Mouse (Mus musculus) heart, postnatal 0 days (tissue): ENCODE measurements around the gene Nfib. TPM values are rescaled to one million over a fixed set of nuclear protein-coding genes. Genes with fewer than 3 reads are reported as not detected.

ENCODE experiments used
- ATAC-seq: fragments of 200-750 bp; cut with Nextera tagmentation; 2 replicates; pipeline ENCODE4 v1.8.0; 2017; ENCODE audit warnings: low read depth, moderate number of reproducible peaks, moderate library complexity; ENCODE audit not compliant: insufficient read depth
- DNase-seq: peaks from one replicate; pipeline ENCODE4 v3.0.0-alpha.2; 2016; ENCODE audit warnings: low spot score
- H3K27ac ChIP-seq: fragments of 300-500 bp; sonication (generic); 2 replicates; pipeline ENCODE4 v1.5.1; 2014; ENCODE audit warnings: low read depth, mild to moderate bottlenecking
- H3K27me3 ChIP-seq: fragments of 300-500 bp; sonication (generic); 2 replicates; pipeline ENCODE4 v1.6.1; 2014; ENCODE audit warnings: low read length, mixed read lengths; ENCODE audit not compliant: control insufficient read depth, insufficient read depth
- H3K36me3 ChIP-seq: fragments of 300-500 bp; sonication (generic); replicated peaks from 2 replicates; pipeline ENCODE4 v1.6.1; 2014; ENCODE audit warnings: low read length, mixed read lengths; ENCODE audit not compliant: control insufficient read depth, insufficient read depth
- H3K4me1 ChIP-seq: fragments of 300-500 bp; sonication (generic); 2 replicates; pipeline ENCODE4 v1.6.1; 2014; ENCODE audit warnings: antibody characterized with exemption; ENCODE audit not compliant: control insufficient read depth, insufficient read depth
- H3K4me2 ChIP-seq: fragments of 300-500 bp; sonication (generic); 2 replicates; pipeline ENCODE4 v1.6.1; 2014; ENCODE audit warnings: low read depth, mild to moderate bottlenecking, low read length, moderate library complexity
- H3K4me3 ChIP-seq: fragments of 300-500 bp; sonication (generic); 2 replicates; pipeline ENCODE4 v1.5.1; 2014; ENCODE audit warnings: low read depth, low read length
- H3K9ac ChIP-seq: fragments of 300-500 bp; sonication (generic); replicated peaks from 2 replicates; pipeline ENCODE4 v1.6.1; 2014; ENCODE audit warnings: low read depth, low read length, mixed read lengths
- H3K9me3 ChIP-seq: fragments of 300-500 bp; sonication (generic); replicated peaks from 2 replicates; pipeline ENCODE4 v1.6.1; 2016; ENCODE audit warnings: low read length; ENCODE audit not compliant: control insufficient read depth
- CTCF ChIP-seq: IDR thresholded peaks from 2 replicates; pipeline ENCODE4 v1.5.1; 2016; ENCODE audit warnings: antibody characterized with exemption, control low read depth, low read depth
- EP300 ChIP-seq: IDR thresholded peaks from 2 replicates; pipeline ENCODE4 v1.6.1; 2016; ENCODE audit warnings: antibody characterized with exemption, low read depth
- WGBS: fragments of 180-500 bp; shearing (Covaris S2); extraction: QIAGEN DNeasy Blood & Tissue Kit; methylation state at CpG from one replicate; pipeline ENCODE4 v1.1.7; 2014; 5-methylcytosine and 5-hydroxymethylcytosine counted together
- polyA plus RNA-seq: library from polyadenylated mRNA; unstranded; fragments of >200 nt; fragmentation: Nextera tagmentation; extraction: Ambion mirVana; gene quantifications from 2 replicates; pipeline ENCODE4 v1.2.1, GENCODE M21; 2015
- total RNA-seq: library from RNA; depleted of rRNA; stranded (reverse); fragments of >200 nt; gene quantifications from 2 replicates; pipeline ENCODE4 v1.2.3, GENCODE M21; 2014; ENCODE audit warnings: low replicate concordance

Gene Nfib
- total and polyA plus RNA-seq, 2 experiments from 2014 or later = 44.0 to 82.0 TPM

DNA sequence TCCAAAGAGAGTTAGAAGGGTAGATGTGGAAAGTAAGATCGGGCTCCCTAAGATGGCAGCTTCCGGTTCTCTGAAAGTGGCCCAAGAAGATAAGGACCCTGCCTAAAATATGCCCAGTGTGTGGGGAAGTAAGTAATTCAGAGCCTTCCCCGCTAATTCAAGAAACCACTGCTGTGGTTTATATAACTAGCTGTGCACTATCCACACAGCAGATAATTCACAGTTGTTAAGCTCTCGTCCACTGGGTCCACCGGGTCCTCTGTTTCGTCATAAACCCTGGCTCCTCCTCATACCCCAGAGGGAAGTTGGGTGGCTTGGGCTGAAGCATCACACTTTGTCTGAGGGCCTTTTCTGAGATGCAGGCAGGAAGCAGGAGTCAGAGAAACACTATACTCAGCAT lies 19.5 kb downstream of the Nfib start:
- DNase-seq = no peak
- TF ChIP-seq CTCF (no peak), EP300 (no peak)
- Histone ChIP-seq H3K4me2 (no peak overlapping the region), H3K4me3 (no peak overlapping the region), H3K9me3 (no peaks in the 10 kb centered on the region), H3K27me3 (no peaks in the 10 kb centered on the region), H3K4me1 (no peaks in the 10 kb centered on the region), H3K27ac (no peak overlapping the region), H3K9ac (no peak overlapping the region), H3K36me3 (no peaks in the 10 kb centered on the region)
- WGBS = 83% methylated on average over 6 of the region's 6 CpGs
- no peak for ATAC-seq

DNA sequence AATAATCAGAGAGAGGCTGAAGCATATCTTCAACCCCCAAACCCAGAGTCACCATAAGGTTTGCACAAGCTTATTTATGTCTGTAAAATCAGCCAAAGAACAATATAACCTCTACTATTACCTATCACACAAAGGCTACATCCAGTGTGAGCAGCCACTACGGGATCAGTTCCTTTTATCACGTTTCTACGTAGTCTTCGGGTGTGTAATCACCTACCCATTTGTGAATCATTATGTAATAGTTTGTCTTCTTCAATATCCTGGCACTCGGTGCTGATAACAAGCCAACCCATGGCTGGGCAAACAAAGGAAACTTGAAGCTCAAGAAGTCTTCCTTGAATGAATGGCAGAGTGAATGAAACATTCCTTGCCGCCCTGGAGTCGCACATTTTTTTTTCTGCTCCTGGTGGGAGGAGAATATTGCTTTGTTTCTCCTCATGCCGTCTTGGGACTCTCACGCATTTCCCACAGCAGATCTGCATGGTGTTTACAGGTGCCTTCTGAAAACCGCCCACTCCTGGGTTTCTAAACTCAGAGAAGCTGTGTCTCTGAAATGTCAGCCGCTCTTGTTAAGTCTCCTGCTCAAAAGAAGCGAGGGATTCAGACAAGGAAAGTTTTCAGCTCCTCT lies 21.3 kb downstream of the Nfib start:
- TF ChIP-seq EP300 (no peak), CTCF (no peak)
- H3K36me3 ChIP-seq = no peaks in the 10 kb centered on the region
- no peaks in the 10 kb centered on the region for H3K27me3 ChIP-seq
- no peaks in the 10 kb centered on the region for H3K4me1 ChIP-seq
- no peak overlapping the region for H3K4me3 ChIP-seq
- no peak overlapping the region for H3K27ac ChIP-seq
- H3K9ac ChIP-seq = no peak overlapping the region
- no peak overlapping the region for H3K4me2 ChIP-seq
- H3K9me3 ChIP-seq = no peaks in the 10 kb centered on the region
- 52% methylated on average over 12 of the region's 12 CpGs for WGBS
- no peak for ATAC-seq
- no peak for DNase-seq

DNA sequence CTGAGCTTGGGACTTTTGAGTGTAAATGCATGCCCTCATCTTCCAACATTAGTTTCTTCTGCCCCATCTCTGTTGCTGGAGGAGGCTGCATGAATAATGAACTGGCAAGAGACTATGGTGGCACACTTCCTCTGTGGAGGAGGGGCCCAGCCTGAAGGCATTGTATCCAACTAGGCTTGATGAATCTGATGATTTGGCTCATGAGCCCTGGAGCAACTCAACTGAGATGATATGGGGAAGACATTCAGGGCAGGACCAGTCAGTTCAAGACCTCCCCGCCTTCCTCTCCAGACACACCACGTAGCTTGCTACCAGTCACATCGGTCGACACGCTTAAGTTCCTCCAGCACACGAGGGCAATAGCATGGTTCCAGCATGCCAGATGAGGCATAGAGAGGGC lies 22.0 kb downstream of the Nfib start:
- no peak for ATAC-seq
- no peak for DNase-seq
- H3K36me3 ChIP-seq = no peaks in the 10 kb centered on the region
- H3K27ac ChIP-seq = no peak overlapping the region
- no peak overlapping the region for H3K4me2 ChIP-seq
- H3K9ac ChIP-seq = no peak overlapping the region
- no peak overlapping the region for H3K4me3 ChIP-seq
- no peaks in the 10 kb centered on the region for H3K27me3 ChIP-seq
- 91% methylated on average over 6 of the region's 6 CpGs for WGBS
- H3K9me3 ChIP-seq = no peaks in the 10 kb centered on the region
- no peaks in the 10 kb centered on the region for H3K4me1 ChIP-seq
- TF ChIP-seq CTCF (no peak), EP300 (no peak)

DNA sequence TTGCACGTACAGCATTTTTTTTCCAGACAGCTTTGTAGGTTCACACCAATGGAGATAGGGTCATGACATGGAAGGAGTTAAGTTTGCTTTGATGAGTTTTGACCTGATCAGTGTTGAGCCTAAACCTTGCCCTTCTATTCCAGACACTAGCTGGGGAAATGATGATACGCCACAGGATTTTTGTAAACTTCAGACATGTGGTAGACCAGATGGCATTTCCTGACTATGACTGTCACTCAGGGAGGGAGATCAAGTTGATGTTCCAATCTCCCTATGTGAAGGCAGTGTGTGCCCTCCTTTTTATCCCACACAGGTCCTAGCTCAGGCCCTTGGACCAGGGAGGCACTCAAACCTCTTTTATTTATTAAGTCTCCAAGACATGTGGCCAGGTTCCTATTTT lies 29.4 kb downstream of the Nfib start:
- WGBS = 92% methylated on average over 2 of the region's 2 CpGs

DNA sequence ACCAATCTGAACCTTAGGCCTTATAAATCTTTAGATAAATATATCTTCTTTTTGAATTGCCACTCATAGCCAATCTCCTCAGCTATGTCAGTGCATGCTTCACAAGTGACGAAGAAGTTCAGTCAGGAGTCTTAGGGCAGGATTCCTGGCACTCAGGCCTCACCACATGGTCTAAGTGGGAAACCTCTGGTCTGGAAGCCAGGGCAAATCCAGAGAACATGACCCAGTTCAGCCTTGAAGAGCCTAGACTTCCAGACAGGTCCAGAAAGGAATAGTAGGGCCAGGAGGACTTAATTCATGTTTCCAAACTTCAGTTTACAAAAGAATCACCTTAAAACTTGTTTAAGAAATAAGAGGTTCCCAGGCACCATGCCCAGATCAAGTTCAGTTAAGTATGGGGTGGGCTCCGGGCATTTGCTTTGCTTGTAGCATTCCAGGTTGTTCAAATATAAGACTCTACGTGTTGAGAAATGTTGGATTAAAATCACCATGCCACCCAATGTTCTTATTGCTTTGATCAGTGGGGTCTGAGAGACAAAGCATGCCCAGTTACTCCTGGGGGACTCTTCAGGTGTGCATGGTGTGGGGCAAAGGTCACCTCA lies 38.2 kb downstream of the Nfib start:
- DNase-seq = no peak
- 79% methylated on average over 3 of the region's 3 CpGs for WGBS
- no peak overlapping the region for H3K4me3 ChIP-seq
- H3K9me3 ChIP-seq = no peaks in the 10 kb centered on the region
- H3K27ac ChIP-seq = no peak overlapping the region
- ATAC-seq = no peak
- no peak overlapping the region for H3K4me2 ChIP-seq
- no peak overlapping the region for H3K9ac ChIP-seq
- no peaks in the 10 kb centered on the region for H3K27me3 ChIP-seq
- no peak for TF ChIP-seq CTCF
- TF ChIP-seq EP300 = no peak
- no peaks in the 10 kb centered on the region for H3K36me3 ChIP-seq
- no peaks in the 10 kb centered on the region for H3K4me1 ChIP-seq

More for the DNA sequence above, 29.4 kb downstream of the Nfib start:
- H3K27ac ChIP-seq = no peak overlapping the region
- no peaks in the 10 kb centered on the region for H3K27me3 ChIP-seq
- H3K9ac ChIP-seq = no peak overlapping the region
- DNase-seq (no peak), ATAC-seq (no peak)
- H3K36me3 ChIP-seq = no peaks in the 10 kb centered on the region
- H3K4me3 ChIP-seq = no peak overlapping the region
- TF ChIP-seq CTCF = no peak
- no peaks in the 10 kb centered on the region for H3K9me3 ChIP-seq
- no peak overlapping the region for H3K4me2 ChIP-seq
- H3K4me1 ChIP-seq = no peaks in the 10 kb centered on the region

DNA sequence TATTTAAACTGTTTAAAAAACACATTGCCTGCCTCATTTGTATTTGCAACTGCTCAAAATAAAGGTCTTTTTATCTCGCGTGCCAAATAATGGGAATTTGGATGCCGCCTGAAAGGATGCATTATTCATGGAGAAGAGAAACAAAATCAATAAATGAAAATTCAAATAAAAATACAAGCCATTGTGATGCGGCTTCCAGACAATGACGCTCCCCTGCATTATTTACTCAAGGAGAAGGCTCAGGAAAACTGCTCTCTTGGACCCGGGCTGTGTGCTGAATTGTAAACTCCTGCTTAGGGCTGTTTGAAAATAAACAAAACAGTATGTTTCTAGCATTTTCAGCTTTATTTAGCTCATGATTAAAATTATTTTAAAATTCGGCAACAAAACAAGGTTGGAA lies 41.1 kb downstream of the Nfib start:
- no peaks in the 10 kb centered on the region for H3K9me3 ChIP-seq
- H3K4me2 ChIP-seq = no peak overlapping the region
- DNase-seq (no peak), ATAC-seq (no peak)
- no peak overlapping the region for H3K4me3 ChIP-seq
- no peak for TF ChIP-seq EP300
- TF ChIP-seq CTCF = no peak
- H3K4me1 ChIP-seq = no peaks in the 10 kb centered on the region
- H3K27me3 ChIP-seq = no peaks in the 10 kb centered on the region
- no peak overlapping the region for H3K27ac ChIP-seq
- 86% methylated on average over 7 of the region's 7 CpGs for WGBS
- no peak overlapping the region for H3K9ac ChIP-seq
- no peaks in the 10 kb centered on the region for H3K36me3 ChIP-seq
